ENCODE assay signal across 18 mouse cellular contexts in genomic region chr10:128937756-128938390, GRCm38 (mm10). TPM values are rescaled to one million over a fixed set of nuclear protein-coding genes. Genes with fewer than 3 reads are reported as not detected.
DNase-seq lines count a peak whose midpoint lies in the region; ATAC-seq and TF ChIP-seq lines count a peak whose summit lies in the region.
"Had no signal": no experiment of that assay in that cellular context is flagged by ENCODE, and none has a peak within 500 bp of the region (broad histone marks: within the 10 kb centered on the region; RNA-seq: fewer than 3 reads in every experiment).

No protein-coding gene starts in this region.

- DNase-seq in cerebellum, adult 2 months: peak in 1 of 2 experiments; percentile 40
- no peak for DNase-seq in cerebellum, adult 8-10 months
- no peak for DNase-seq in hindbrain, postnatal 0 days (ENCODE audit: low spot score)
- DNase-seq in cerebellum, postnatal 14 days: peak; percentile 60 to 69
- no peak for DNase-seq in testis, postnatal 14 days (ENCODE audit: low spot score)
- DNase-seq: B cell, adult 2 months; liver; right cerebral cortex, postnatal 14 days; thymus, postnatal 36 days had no signal

- 53% methylated on average over 12 of the region's 12 CpGs for WGBS in cerebellum, adult 2 months
- 56% methylated on average over 12 of the region's 12 CpGs for WGBS in hindbrain, postnatal 0 days
- 68% methylated on average over 12 of the region's 12 CpGs for WGBS in hindbrain, embryonic 12.5 days

- no peaks in the 10 kb centered on the region for H3K27me3 ChIP-seq in cerebellum, adult 2 months (ENCODE audit: control insufficient read depth, insufficient read depth, low read length)
- H3K27me3 ChIP-seq in hindbrain, postnatal 0 days (ENCODE audit: insufficient read depth, low read length): no peaks in the 10 kb centered on the region
- peaks cover 38% of the 10 kb centered on the region for H3K27me3 ChIP-seq in hindbrain, embryonic 12.5 days
- no peaks in the 10 kb centered on the region for H3K27me3 ChIP-seq in myocyte (ENCODE audit: control insufficient read depth, insufficient read depth, insufficient read length)

- no peak for TF ChIP-seq POLR2A in cerebellum, adult 2 months (IDR thresholded peaks at IDR 0.05; ENCODE audit: borderline replicate concordance, insufficient read depth, low read length)
- peak; percentile 43 for TF ChIP-seq POLR2A in myocyte (IDR thresholded peaks at IDR 0.05; ENCODE audit: insufficient read length, low read depth)

- H3ac ChIP-seq in myocyte (ENCODE audit: control insufficient read depth, insufficient read length): no peak overlapping the region

- H3K27ac ChIP-seq in cerebellum, adult 2 months (ENCODE audit: insufficient read depth, low read length): peak overlapping the region; percentile 85
- H3K27ac ChIP-seq in hindbrain, postnatal 0 days: peak overlapping the region; percentile 56; the same call in 1 of the 2 replicates
- no peak overlapping the region for H3K27ac ChIP-seq in hindbrain, embryonic 12.5 days
- H3K27ac ChIP-seq: embryonic facial prominence, embryonic 15.5 days; lung, embryonic 15.5 days; neural tube, embryonic 12.5 days had no signal

- no peak overlapping the region for H3K9ac ChIP-seq in hindbrain, postnatal 0 days (replicated peaks; ENCODE audit: low read length)
- no peak overlapping the region for H3K9ac ChIP-seq in hindbrain, embryonic 12.5 days
- H3K9ac ChIP-seq: embryonic facial prominence, embryonic 15.5 days; lung, embryonic 15.5 days; neural tube, embryonic 12.5 days had no signal

- no peaks in the 10 kb centered on the region for H3K36me3 ChIP-seq in hindbrain, postnatal 0 days (ENCODE audit: insufficient read depth, low read length)
- H3K36me3 ChIP-seq in hindbrain, embryonic 12.5 days: no peaks in the 10 kb centered on the region
- peaks cover 29% of the 10 kb centered on the region for H3K36me3 ChIP-seq in myocyte (ENCODE audit: control insufficient read depth, insufficient read depth)
- H3K36me3 ChIP-seq: embryonic facial prominence, embryonic 15.5 days; lung, embryonic 15.5 days; neural tube, embryonic 12.5 days had no signal

- 0 out of 2 replicates have a peak overlapping the region, but pooled peaks have one; percentile 2 for H3K4me2 ChIP-seq in hindbrain, postnatal 0 days (ENCODE audit: low read depth, low read length)
- no peak overlapping the region for H3K4me2 ChIP-seq in hindbrain, embryonic 12.5 days (replicated peaks)
- peak overlapping the region; percentile 98 for H3K4me2 ChIP-seq in myocyte (ENCODE audit: low read depth)
- H3K4me2 ChIP-seq: embryonic facial prominence, embryonic 15.5 days; lung, embryonic 15.5 days; neural tube, embryonic 12.5 days had no signal

- peak overlapping the region; percentile 30 for H3K4me3 ChIP-seq in cerebellum, adult 2 months (replicated peaks; ENCODE audit: insufficient read depth, low read depth, low read length)
- H3K4me3 ChIP-seq in hindbrain, postnatal 0 days (ENCODE audit: low read length): no peak overlapping the region
- no peak overlapping the region for H3K4me3 ChIP-seq in hindbrain, embryonic 12.5 days
- H3K4me3 ChIP-seq in myocyte: peak overlapping the region; percentile 91
- H3K4me3 ChIP-seq: embryonic facial prominence, embryonic 15.5 days; lung, embryonic 15.5 days; neural tube, embryonic 12.5 days had no signal

- TF ChIP-seq CTCF in cerebellum, adult 2 months (IDR thresholded peaks at IDR 0.05; ENCODE audit: borderline replicate concordance, insufficient read depth, low read depth, low read length): no peak
- TF ChIP-seq CTCF in hindbrain, postnatal 0 days (IDR thresholded peaks at IDR 0.05; ENCODE audit: low read depth): no peak

- H3K79me2 ChIP-seq in myocyte (ENCODE audit: control insufficient read depth, insufficient read depth): peaks cover 83% of the 10 kb centered on the region

- H3K9me3 ChIP-seq in hindbrain, postnatal 0 days (ENCODE audit: low read length): no peaks in the 10 kb centered on the region
- no peaks in the 10 kb centered on the region for H3K9me3 ChIP-seq in hindbrain, embryonic 12.5 days (replicated peaks)
- H3K9me3 ChIP-seq: embryonic facial prominence, embryonic 15.5 days; lung, embryonic 15.5 days; neural tube, embryonic 12.5 days had no signal

- ATAC-seq in hindbrain, postnatal 0 days: no peak
- no peak for ATAC-seq in hindbrain, embryonic 12.5 days (ENCODE audit: low FRiP score)

- H3K4me1 ChIP-seq in cerebellum, adult 2 months (ENCODE audit: control insufficient read depth, insufficient read depth, low read length): peaks cover 21% of the 10 kb centered on the region
- H3K4me1 ChIP-seq in hindbrain, postnatal 0 days (ENCODE audit: insufficient read depth, low read length): peaks cover 18% of the 10 kb centered on the region
- H3K4me1 ChIP-seq in hindbrain, embryonic 12.5 days: peaks cover 12% of the 10 kb centered on the region

TF ChIP-seq in myocyte, 11 proteins besides CTCF, POLR2A, EP300 and RAD21:
- TF ChIP-seq CEBPB (IDR thresholded peaks at IDR 0.05; ENCODE audit: insufficient read depth, poor library complexity, severe bottlenecking) (no peak), TCF3 (IDR thresholded peaks at IDR 0.05; ENCODE audit: insufficient read length, low read depth) (peak; percentile 71), SRF (IDR thresholded peaks at IDR 0.05; ENCODE audit: control insufficient read depth, insufficient read length, low read depth) (peak; percentile 29), USF1 (IDR thresholded peaks at IDR 0.05; ENCODE audit: low read depth) (no peak), TCF12 (IDR thresholded peaks at IDR 0.05; ENCODE audit: insufficient read depth, poor library complexity, severe bottlenecking) (peak; percentile 82), POLR2AphosphoS2 (IDR thresholded peaks at IDR 0.05; ENCODE audit: insufficient read length, low read depth) (peak; percentile 65), MYOG (IDR thresholded peaks at IDR 0.05; ENCODE audit: control insufficient read depth in 1 of 3, insufficient read depth in 1 of 3, insufficient read length in 2 of 3, low read depth in 2 of 3) (peak; percentile 79 to 97 (median 82)), E2F4 (IDR thresholded peaks at IDR 0.05; ENCODE audit: insufficient read depth) (no peak), MYOD1 (IDR thresholded peaks at IDR 0.05; ENCODE audit: control insufficient read depth in 1 of 3, insufficient read length in 2 of 3, low read depth in 2 of 3) (peak; percentile 98 to 100 (median 100)), REST (IDR thresholded peaks at IDR 0.05; ENCODE audit: insufficient read depth, insufficient read length) (no peak), MAX (IDR thresholded peaks at IDR 0.05; ENCODE audit: low read depth) (no peak)

RNA-seq across cellular contexts. Expression of gene Itga7, which starts 4.3 kb away (rescaled TPM):
- polyA plus RNA-seq in cerebellum, adult 2 months (2012; rRNA removed): 96.2 and 106 TPM in 2 replicates
- total RNA-seq in hindbrain, postnatal 0 days (2014; rRNA removed): 29.0 and 30.6 TPM in 2 replicates
- polyA plus RNA-seq in hindbrain, postnatal 0 days (2015; fragmentation: Nextera tagmentation; extraction: Ambion mirVana): 15.1 and 16.9 TPM in 2 replicates
- polyA plus RNA-seq in hindbrain, embryonic 12.5 days (2016; fragmentation: Nextera tagmentation; extraction: Ambion mirVana): 3.6 and 4.4 TPM in 2 replicates
- 635 TPM for polyA plus RNA-seq in myocyte (2012; fragmentation: generic; extraction: Trizol)

RNA-seq across cellular contexts. Expression of gene Bloc1s1, which starts 14.0 kb away (rescaled TPM):
- polyA plus RNA-seq in cerebellum, adult 2 months (2012; rRNA removed): 350 and 357 TPM in 2 replicates
- total RNA-seq in hindbrain, postnatal 0 days (2014; rRNA removed): 70.9 and 97.6 TPM in 2 replicates
- polyA plus RNA-seq in hindbrain, postnatal 0 days (2015; fragmentation: Nextera tagmentation; extraction: Ambion mirVana): 292 and 298 TPM in 2 replicates
- polyA plus RNA-seq in hindbrain, embryonic 12.5 days (2016; fragmentation: Nextera tagmentation; extraction: Ambion mirVana): 210 and 235 TPM in 2 replicates
- polyA plus RNA-seq in myocyte (2012; fragmentation: generic; extraction: Trizol): 238 TPM

RNA-seq across cellular contexts. Expression of gene Rdh5, which starts 15.2 kb away (rescaled TPM):
- 37.0 and 45.7 TPM in 2 replicates for polyA plus RNA-seq in cerebellum, adult 2 months (2012; rRNA removed)
- 22.6 and 24.8 TPM in 2 replicates for total RNA-seq in hindbrain, postnatal 0 days (2014; rRNA removed)
- 21.0 and 29.2 TPM in 2 replicates for polyA plus RNA-seq in hindbrain, postnatal 0 days (2015; fragmentation: Nextera tagmentation; extraction: Ambion mirVana)
- polyA plus RNA-seq in hindbrain, embryonic 12.5 days (2016; fragmentation: Nextera tagmentation; extraction: Ambion mirVana): 11.3 and 15.7 TPM in 2 replicates
- 63.3 TPM for polyA plus RNA-seq in myocyte (2012; fragmentation: generic; extraction: Trizol)

RNA-seq across cellular contexts. Expression of gene Mettl7b, which starts 22.9 kb away (rescaled TPM):
- not detected in 2 replicates for polyA plus RNA-seq in cerebellum, adult 2 months (2012; rRNA removed)
- not detected in 2 replicates for total RNA-seq in hindbrain, postnatal 0 days (2014; rRNA removed)
- not detected in 2 replicates for polyA plus RNA-seq in hindbrain, postnatal 0 days (2015; fragmentation: Nextera tagmentation; extraction: Ambion mirVana)
- not detected in 2 replicates for polyA plus RNA-seq in hindbrain, embryonic 12.5 days (2016; fragmentation: Nextera tagmentation; extraction: Ambion mirVana)
- 0.71 TPM for polyA plus RNA-seq in myocyte (2012; fragmentation: generic; extraction: Trizol)
- total RNA-seq: heart, postnatal 36 days; midbrain, postnatal 0 days had no signal
- polyA plus RNA-seq: cortical plate, adult 2 months; forebrain, embryonic 11.5 days; lung, embryonic 15.5 days; midbrain, postnatal 0 days; neural tube, embryonic 12.5 days had no signal

RNA-seq across cellular contexts. Expression of gene Cd63, which starts 37.1 kb away (rescaled TPM):
- 108 and 110 TPM in 2 replicates for polyA plus RNA-seq in cerebellum, adult 2 months (2012; rRNA removed)
- 35.2 and 40.9 TPM in 2 replicates for total RNA-seq in hindbrain, postnatal 0 days (2014; rRNA removed)
- 417 and 436 TPM in 2 replicates for polyA plus RNA-seq in hindbrain, postnatal 0 days (2015; fragmentation: Nextera tagmentation; extraction: Ambion mirVana)
- 258 and 273 TPM in 2 replicates for polyA plus RNA-seq in hindbrain, embryonic 12.5 days (2016; fragmentation: Nextera tagmentation; extraction: Ambion mirVana)
- 2,403 TPM for polyA plus RNA-seq in myocyte (2012; fragmentation: generic; extraction: Trizol)

Comparison
In these comparisons a context has a peak if more than half of its experiments do, and no peak if none do; other contexts are left out.
1. DNase-seq: peak in cerebellum, postnatal 14 days (2 of 2); none in cerebellum, adult 8-10 months (single experiment), hindbrain, postnatal 0 days (single experiment) and testis, postnatal 14 days (single experiment).
2. H3K4me3 ChIP-seq: peak in cerebellum, adult 2 months (single experiment) and myocyte (single experiment); none in hindbrain, postnatal 0 days (single experiment) and hindbrain, embryonic 12.5 days (single experiment).